Comparison of ENCODE assay signal across 18 mouse cellular contexts in genomic region chr7:5030554-5031275, GRCm38 (mm10). TPM values are rescaled to one million over a fixed set of nuclear protein-coding genes. Genes with fewer than 3 reads are reported as not detected.
DNase-seq lines count a peak whose midpoint lies in the region; ATAC-seq and TF ChIP-seq lines count a peak whose summit lies in the region.
"Had no signal": no experiment of that assay in that cellular context is flagged by ENCODE, and none has a peak within 500 bp of the region (broad histone marks: within the 10 kb centered on the region; RNA-seq: fewer than 3 reads in every experiment).

No protein-coding gene starts in this region.

- H3K4me2 ChIP-seq in limb, embryonic 12.5 days, result no peak overlapping the region
- H3K4me2 ChIP-seq: hindbrain, embryonic 13.5 days; limb, embryonic 15.5 days; stomach, embryonic 15.5 days had no signal

- ATAC-seq in megakaryocyte, adult 5-6 weeks (ENCODE audit: poor library complexity, severe bottlenecking), result no peak
- ATAC-seq in G1E (ENCODE audit: extremely low read depth, insufficient number of reproducible peaks, low FRiP score, poor library complexity, severe bottlenecking), result no peak
- ATAC-seq in limb, embryonic 12.5 days (ENCODE audit: insufficient number of reproducible peaks, insufficient read depth, low FRiP score, low TSS enrichment, low read depth), result no peak

- peaks cover 97% of the 10 kb centered on the region for H3K36me3 ChIP-seq in megakaryocyte, embryonic 14.5 days (replicated peaks; ENCODE audit: low read length)
- peaks cover 98% of the 10 kb centered on the region for H3K36me3 ChIP-seq in G1E (replicated peaks)
- peaks cover 99% of the 10 kb centered on the region for H3K36me3 ChIP-seq in limb, embryonic 12.5 days

- peaks cover 34% of the 10 kb centered on the region for H3K9me3 ChIP-seq in megakaryocyte, embryonic 14.5 days
- peaks cover 33% of the 10 kb centered on the region for H3K9me3 ChIP-seq in G1E (replicated peaks)
- peaks cover 61% of the 10 kb centered on the region for H3K9me3 ChIP-seq in limb, embryonic 12.5 days

- no peak overlapping the region for H3K27ac ChIP-seq in limb, embryonic 12.5 days
- H3K27ac ChIP-seq: hindbrain, embryonic 13.5 days; limb, embryonic 15.5 days; stomach, embryonic 15.5 days had no signal

- 81% methylated on average over 63 of the region's 63 CpGs for WGBS in limb, embryonic 12.5 days

- TF ChIP-seq CTCF in G1E (IDR thresholded peaks at IDR 0.05; ENCODE audit: low read depth, low read length), result no peak

- H3K4me1 ChIP-seq in megakaryocyte, embryonic 14.5 days, result peaks cover 15% of the 10 kb centered on the region
- H3K4me1 ChIP-seq in G1E (ENCODE audit: insufficient read depth, low read depth, low read length), result peaks cover 17% of the 10 kb centered on the region
- no peaks in the 10 kb centered on the region for H3K4me1 ChIP-seq in limb, embryonic 12.5 days (replicated peaks)
- H3K4me1 ChIP-seq: hindbrain, embryonic 13.5 days; limb, embryonic 15.5 days; stomach, embryonic 15.5 days had no signal

- no peaks in the 10 kb centered on the region for H3K27me3 ChIP-seq in megakaryocyte, embryonic 14.5 days (replicated peaks)
- peaks cover 12% of the 10 kb centered on the region; the same call in 1 of the 2 replicates for H3K27me3 ChIP-seq in G1E (ENCODE audit: insufficient read depth, low read length)
- H3K27me3 ChIP-seq in limb, embryonic 12.5 days, result no peaks in the 10 kb centered on the region
- H3K27me3 ChIP-seq: hindbrain, embryonic 13.5 days; limb, embryonic 15.5 days; stomach, embryonic 15.5 days had no signal

- peak overlapping the region; percentile 60 for H3K4me3 ChIP-seq in megakaryocyte, embryonic 14.5 days (replicated peaks)
- H3K4me3 ChIP-seq in G1E (ENCODE audit: low read depth, low read length), result peak overlapping the region; percentile 54
- 0 out of 2 replicates have a peak overlapping the region, but pooled peaks have one; percentile 2 for H3K4me3 ChIP-seq in limb, embryonic 12.5 days (replicated peaks)
- H3K4me3 ChIP-seq: hindbrain, embryonic 13.5 days; limb, embryonic 15.5 days; stomach, embryonic 15.5 days had no signal

- DNase-seq in heart, adult 11 months, result peak; percentile 89
- DNase-seq in heart, adult 8-10 months (ENCODE audit: low spot score), result no peak
- DNase-seq in G1E (ENCODE audit: low spot score), result no peak
- DNase-seq in adrenal gland, postnatal 4 days (ENCODE audit: low spot score in 2 of 2), result no peak
- DNase-seq: cerebellum, adult 18-20 months; kidney, adult 2 months; kidney, postnatal 4 days; lung, postnatal 10 days; retina, postnatal 1 day had no signal

- no peak overlapping the region for H3K9ac ChIP-seq in limb, embryonic 12.5 days (replicated peaks)
- H3K9ac ChIP-seq: hindbrain, embryonic 13.5 days; limb, embryonic 15.5 days; stomach, embryonic 15.5 days had no signal

RNA-seq across cellular contexts. Expression of gene 4632433K11Rik, which starts 3.2 kb away (rescaled TPM):
- total RNA-seq in heart, adult 8-10 months (2022), result under 1 TPM in 1 of 4 experiments, not detected in 3; 0.37 TPM
- not detected in 2 replicates for polyA plus RNA-seq in megakaryocyte, embryonic 14.5 days (2012; ENCODE audit: insufficient read depth, low replicate concordance)
- 0.62 TPM in 1 of 2 replicates, not detected in the other for total RNA-seq in megakaryocyte, adult 5-6 weeks (2015)
- total RNA-seq in megakaryocyte, adult 5-6 weeks (2017), result 0.81 TPM in 1 of 2 replicates, not detected in the other
- total RNA-seq in G1E (2014; fragmentation: Nextera tagmentation) (1.2 and 2.4 TPM in 2 replicates), G1E (2017) (0.98 TPM in 1 of 2 replicates, not detected in the other)
- polyA plus RNA-seq in G1E (2012), result not detected in 2 replicates
- polyA plus RNA-seq in limb, embryonic 12.5 days (2016; fragmentation: Nextera tagmentation; extraction: Ambion mirVana), result not detected in 2 replicates
- not detected for total RNA-seq in adrenal gland, postnatal 4 days (2021)
- polyA plus RNA-seq: C2C12; hindbrain, embryonic 13.5 days; kidney, adult 2 months; limb, embryonic 15.5 days; neural tube, embryonic 14.5 days; stomach, embryonic 15.5 days had no signal

RNA-seq across cellular contexts. Expression of gene Zfp784, which starts 7.5 kb away (rescaled TPM):
- 1 to 10 TPM; 4.9 to 7.4 (median 6.0) TPM for total RNA-seq in heart, adult 8-10 months (2022)
- 0.96 and 6.5 TPM in 2 replicates for polyA plus RNA-seq in megakaryocyte, embryonic 14.5 days (2012; ENCODE audit: insufficient read depth, low replicate concordance)
- 2.5 and 3.2 TPM in 2 replicates for total RNA-seq in megakaryocyte, adult 5-6 weeks (2015)
- 1.7 TPM in 2 replicates for total RNA-seq in megakaryocyte, adult 5-6 weeks (2017)
- total RNA-seq in G1E (2014; fragmentation: Nextera tagmentation) (1.7 and 2.5 TPM in 2 replicates), G1E (2017) (2.7 and 2.8 TPM in 2 replicates)
- 1.3 and 1.6 TPM in 2 replicates for polyA plus RNA-seq in G1E (2012)
- polyA plus RNA-seq in limb, embryonic 12.5 days (2016; fragmentation: Nextera tagmentation; extraction: Ambion mirVana), result 4.7 and 5.2 TPM in 2 replicates
- 1 to 10 TPM; 7.0 to 7.1 TPM for total RNA-seq in adrenal gland, postnatal 4 days (2021)

RNA-seq across cellular contexts. Expression of gene Ccdc106, which starts 10.4 kb away (rescaled TPM):
- under 1 TPM in 1 of 4 experiments, not detected in 3; 0.22 TPM for total RNA-seq in heart, adult 8-10 months (2022)
- polyA plus RNA-seq in megakaryocyte, embryonic 14.5 days (2012; ENCODE audit: insufficient read depth, low replicate concordance), result 7.3 and 34.4 TPM in 2 replicates
- total RNA-seq in megakaryocyte, adult 5-6 weeks (2015), result 0.13 and 0.48 TPM in 2 replicates
- total RNA-seq in megakaryocyte, adult 5-6 weeks (2017), result 2.1 TPM in 1 of 2 replicates, not detected in the other
- 1.7 TPM in 1 of 2 replicates, not detected in the other for total RNA-seq in G1E (2014; fragmentation: Nextera tagmentation)
- total RNA-seq in G1E (2017), result 0.23 TPM in 1 of 2 replicates, not detected in the other
- polyA plus RNA-seq in G1E (2012), result 0.13 and 0.21 TPM in 2 replicates
- 27.3 and 27.5 TPM in 2 replicates for polyA plus RNA-seq in limb, embryonic 12.5 days (2016; fragmentation: Nextera tagmentation; extraction: Ambion mirVana)
- total RNA-seq in adrenal gland, postnatal 4 days (2021), result 1 to 10 TPM; 2.7 to 4.4 TPM
- total RNA-seq: granulocyte monocyte progenitor cell, adult 5-6 weeks had no signal

RNA-seq across cellular contexts. Expression of gene Zfp865, which starts 10.5 kb away (rescaled TPM):
- total RNA-seq in heart, adult 8-10 months (2022), result 10 to 100 TPM; 11.5 to 13.3 (median 12.8) TPM
- polyA plus RNA-seq in megakaryocyte, embryonic 14.5 days (2012; ENCODE audit: insufficient read depth, low replicate concordance), result 30.6 and 81.9 TPM in 2 replicates
- total RNA-seq in megakaryocyte, adult 5-6 weeks (2015), result 11.9 and 12.0 TPM in 2 replicates
- 13.6 and 14.4 TPM in 2 replicates for total RNA-seq in megakaryocyte, adult 5-6 weeks (2017)
- total RNA-seq in G1E (2014; fragmentation: Nextera tagmentation) (50.6 and 54.8 TPM in 2 replicates), G1E (2017) (17.5 and 19.9 TPM in 2 replicates)
- 121 and 146 TPM in 2 replicates for polyA plus RNA-seq in G1E (2012)
- polyA plus RNA-seq in limb, embryonic 12.5 days (2016; fragmentation: Nextera tagmentation; extraction: Ambion mirVana), result 7.0 and 8.1 TPM in 2 replicates
- 10 to 100 TPM; 40.1 to 41.8 TPM for total RNA-seq in adrenal gland, postnatal 4 days (2021)

RNA-seq across cellular contexts. Expression of gene Gm44973, which starts 15.4 kb away (rescaled TPM):
- not detected for total RNA-seq in heart, adult 8-10 months (2022)
- not detected in 2 replicates for polyA plus RNA-seq in megakaryocyte, embryonic 14.5 days (2012; ENCODE audit: insufficient read depth, low replicate concordance)
- total RNA-seq in megakaryocyte, adult 5-6 weeks (2015), result 0.30 TPM in 1 of 2 replicates, not detected in the other
- total RNA-seq in megakaryocyte, adult 5-6 weeks (2017), result not detected in 2 replicates
- total RNA-seq in G1E (2014; fragmentation: Nextera tagmentation) (6.7 TPM in 1 of 2 replicates, not detected in the other), G1E (2017) (not detected in 2 replicates)
- not detected in 2 replicates for polyA plus RNA-seq in G1E (2012)
- 1.2 TPM in 1 of 2 replicates, not detected in the other for polyA plus RNA-seq in limb, embryonic 12.5 days (2016; fragmentation: Nextera tagmentation; extraction: Ambion mirVana)
- not detected for total RNA-seq in adrenal gland, postnatal 4 days (2021)
- polyA plus RNA-seq: C2C12; limb, embryonic 15.5 days had no signal

Comparison
In these comparisons a context has a peak if more than half of its experiments do, and no peak if none do; other contexts are left out.
1. H3K4me3 ChIP-seq: peak in every context shown above with its lines; median percentile 60 in megakaryocyte, embryonic 14.5 days; 54 in G1E; 2 in limb, embryonic 12.5 days.